Mouse (Mus musculus) T-cell, adult 2 months (primary cell): ENCODE data around the gene Plaur.
"Not testable (repeated sequence)": the region's sequence is repeated elsewhere in the genome, so short reads cannot be mapped to it uniquely, and the experiment has no call there.

Experiments used
- DNase-seq: peaks from one replicate; pipeline ENCODE4 v3.0.0; 2022; ENCODE audit warnings: low spot score

Plaur gene

DNA sequence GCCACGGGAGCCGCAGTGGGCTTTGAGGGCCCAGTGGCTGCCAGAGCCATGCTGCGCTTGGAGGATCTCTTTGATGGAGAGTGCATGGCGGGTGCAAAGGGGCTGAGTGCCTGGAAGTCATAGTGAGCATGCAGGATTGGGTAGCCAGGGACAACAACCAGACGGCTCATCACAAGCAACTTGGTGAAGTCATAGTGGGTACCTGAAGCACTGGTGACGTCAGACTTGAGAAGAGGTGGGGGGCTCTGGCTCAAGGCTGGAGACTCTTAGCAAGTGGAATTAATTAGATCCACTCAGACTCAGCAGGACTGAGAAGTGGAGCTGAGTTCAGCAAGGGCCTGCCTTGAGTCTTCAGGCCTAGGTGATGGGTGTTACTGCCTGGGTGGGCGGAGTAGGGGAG lies 50.1 kb downstream of the Plaur start, which contains the start of gene AC161166.1:
Gene AC161166.1, minus strand, starts transcription at position 101 of the 400 bp plus-strand sequence.
- DNase-seq = no peak

DNA sequence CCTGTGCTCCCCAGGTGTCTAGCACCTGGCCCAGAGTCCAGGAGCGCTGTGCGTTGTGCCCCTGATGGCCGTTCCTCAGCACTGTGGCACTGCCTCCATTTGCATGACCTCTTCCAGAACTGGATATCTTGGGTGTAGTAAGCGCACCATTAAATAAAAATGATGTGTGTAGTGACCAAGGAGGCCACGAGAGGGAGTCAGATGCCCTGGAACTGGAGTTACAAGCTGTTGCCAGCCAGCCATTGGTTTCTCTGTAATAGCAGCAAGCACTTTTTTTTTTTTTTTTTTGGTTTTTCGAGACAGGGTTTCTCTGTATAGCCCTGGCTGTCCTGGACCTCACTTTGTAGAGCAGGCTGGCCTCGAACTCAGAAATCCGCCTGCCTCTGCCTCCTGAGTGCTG lies 54.0 kb downstream of the Plaur start:
- peak; percentile 18 for DNase-seq

DNA sequence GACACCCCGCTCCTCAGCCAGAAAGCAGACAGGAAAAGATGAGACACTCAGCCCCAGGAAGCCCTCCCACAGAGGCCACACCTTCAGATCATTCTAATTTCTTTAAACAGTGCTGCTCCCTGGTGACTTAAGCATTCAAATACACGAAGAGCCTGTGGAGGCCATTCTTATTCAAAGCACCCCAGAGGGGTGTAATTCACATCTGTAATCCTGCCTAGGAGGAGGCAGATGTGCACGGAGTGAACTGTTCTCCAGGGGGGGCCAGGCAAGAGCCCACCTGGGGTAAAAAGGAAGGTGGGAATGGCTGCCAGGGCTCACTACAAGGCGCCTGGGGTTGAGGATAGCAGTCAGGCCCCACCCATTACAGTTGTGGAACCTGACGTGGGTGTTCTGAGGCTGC lies 54.8 kb downstream of the Plaur start:
- DNase-seq = no peak

DNA sequence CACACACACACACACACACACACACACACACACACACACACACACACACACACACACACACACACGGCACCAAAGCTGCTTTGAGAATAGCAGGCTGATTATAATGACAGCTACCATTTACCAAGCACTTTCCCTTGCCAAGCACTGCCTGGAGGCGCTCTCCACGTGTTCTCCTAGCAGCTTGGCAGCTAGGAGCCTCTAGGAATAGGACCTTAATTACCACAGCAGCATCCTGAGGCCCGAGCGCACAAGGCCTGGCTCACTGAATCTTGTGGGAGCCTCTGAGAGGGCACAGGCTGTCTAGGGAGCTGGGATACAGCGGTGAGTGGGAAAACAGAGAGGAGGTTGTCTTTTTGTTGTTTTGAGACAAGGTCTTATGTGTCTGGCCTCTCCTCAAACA lies 55.4 kb downstream of the Plaur start:
- no peak for DNase-seq

DNA sequence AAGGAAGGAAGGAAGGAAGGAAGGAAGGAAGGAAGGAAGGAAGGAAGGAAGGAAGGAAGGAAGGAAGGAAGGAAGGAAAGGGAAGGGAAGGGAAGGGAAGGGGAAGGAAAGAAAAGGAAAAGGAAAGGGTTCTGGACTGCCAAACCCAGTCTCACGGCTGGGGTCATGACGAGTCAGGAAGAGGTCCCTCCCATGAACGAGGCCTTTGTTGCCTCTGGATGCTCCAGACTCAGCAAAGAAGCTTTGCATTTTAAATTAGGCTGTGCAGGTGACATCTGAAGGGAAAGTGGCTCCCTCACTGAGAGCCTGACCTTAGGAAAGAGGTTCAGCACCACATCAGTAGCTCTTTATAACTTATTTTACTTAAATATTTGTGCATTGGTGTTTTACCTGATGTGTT lies 56.8 kb downstream of the Plaur start:
- no peak for DNase-seq

DNA sequence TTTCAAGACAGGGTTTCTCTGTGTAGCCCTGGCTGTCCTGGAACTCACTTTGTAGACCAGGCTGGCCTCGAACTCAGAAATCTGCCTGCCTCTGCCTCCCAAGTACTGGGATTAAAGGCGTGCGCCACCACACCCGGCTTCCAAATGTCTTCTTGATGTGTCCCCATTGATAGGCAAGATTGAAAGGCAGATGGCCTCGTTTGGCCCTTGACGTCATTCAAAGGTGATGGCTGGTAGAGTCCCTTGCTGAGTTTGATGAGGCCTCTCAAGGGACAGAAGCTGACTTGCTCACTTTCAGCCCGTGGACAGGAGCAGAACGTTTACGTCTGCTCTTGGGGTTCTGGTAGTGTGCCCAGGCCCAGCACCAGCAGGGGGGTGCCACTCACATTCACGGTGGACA lies 57.8 kb downstream of the Plaur start:
- not testable (repeated sequence) for DNase-seq

DNA sequence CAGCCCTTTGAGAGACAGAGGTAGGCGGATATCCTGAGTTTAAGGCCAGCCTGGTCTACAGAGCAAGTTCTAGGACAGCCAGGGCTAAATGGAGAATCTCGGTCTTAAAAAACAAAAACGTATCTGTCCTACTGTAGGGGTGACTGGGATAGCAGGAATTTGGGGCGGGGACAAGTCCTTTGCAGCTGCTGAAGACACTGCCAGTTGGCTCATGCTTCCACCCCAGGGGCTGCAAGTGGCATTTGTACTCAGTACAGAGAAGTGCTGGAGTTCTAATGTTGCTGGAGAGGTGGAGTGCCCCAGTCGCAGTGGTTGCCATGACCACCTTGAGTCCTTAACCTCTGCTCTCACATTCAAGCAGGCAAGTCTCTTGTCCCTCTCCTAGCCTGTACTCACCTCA lies 60.5 kb downstream of the Plaur start:
- no peak for DNase-seq

DNA sequence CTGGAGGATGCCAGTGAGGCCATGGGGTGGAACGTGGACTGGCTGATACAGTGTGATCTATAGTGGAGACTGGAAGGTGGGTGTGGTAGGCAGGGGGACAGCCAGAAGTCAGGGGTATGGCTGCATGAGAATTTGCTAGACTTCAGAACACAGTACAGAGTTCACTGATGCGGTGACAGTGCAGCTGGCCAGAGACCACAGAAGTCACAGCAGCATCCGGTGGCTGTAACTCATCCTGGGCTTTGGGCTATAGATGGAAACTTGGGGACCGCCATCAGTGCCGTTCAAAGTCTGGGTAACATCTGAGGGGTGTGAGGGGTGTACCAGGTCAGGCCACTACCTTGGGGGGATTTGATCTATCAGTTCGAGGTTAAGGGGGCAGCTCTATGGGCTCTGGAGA lies 61.4 kb downstream of the Plaur start:
- no peak for DNase-seq

DNA sequence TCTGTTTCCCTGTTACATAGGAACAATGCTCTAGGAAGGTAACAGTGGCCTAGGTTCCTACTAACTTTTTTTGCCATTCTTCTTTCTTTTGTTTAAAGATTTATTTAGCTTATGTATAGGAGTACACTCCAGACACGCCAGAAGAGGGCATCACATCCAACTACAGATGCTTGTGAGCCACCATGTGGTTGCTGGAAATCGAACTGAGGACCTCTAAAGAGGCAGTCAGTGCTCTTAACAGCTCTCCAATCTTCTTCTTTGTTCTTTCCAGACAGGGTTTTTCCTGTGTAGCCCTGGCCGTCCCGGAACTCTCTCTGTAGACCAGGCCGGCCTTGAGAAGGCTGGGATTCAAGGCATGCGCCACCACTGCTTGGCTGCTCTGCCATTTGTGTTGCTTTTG lies 62.7 kb downstream of the Plaur start:
- no peak for DNase-seq
